Mouse (Mus musculus) gastrocnemius, adult 8-10 months (tissue): ENCODE results near the gene Gpr149. TPM values are rescaled to one million over a fixed set of nuclear protein-coding genes. Genes with fewer than 3 reads are reported as not detected.

Experiments
- DNase-seq, 2 experiments: peaks; one replicate each; pipeline ENCODE4 v3.0.0; 2022; ENCODE audit warnings: low spot score in 2 of 2
- total RNA-seq, 4 experiments: library from RNA; stranded (reverse); gene quantifications; 2 replicates each; pipeline ENCODE4 v1.2.4; 2022

Gpr149 gene
- total RNA-seq, result not detected

- no peak for DNase-seq
These were observed at the start of gene Gpr149 for GRCm38 (mm10) chr3:62604973-62605372. Gene Gpr149, minus strand, starts transcription at chr3:62605140.

- no peak for DNase-seq
These were observed 45.6 kb upstream of the Gpr149 start for GRCm38 (mm10) chr3:62650551-62650950.

- no peak for DNase-seq
These were observed 5.9 kb upstream of the Gpr149 start for GRCm38 (mm10) chr3:62610861-62611260.

GRCm38 (mm10) chr3:62605931-62606330 is 991 bp upstream of the Gpr149 start:
- DNase-seq, result no peak

- DNase-seq, result no peak
These were observed 921 bp downstream of the Gpr149 start for GRCm38 (mm10) chr3:62604047-62604391.

- DNase-seq, result no peak
These were observed 1.5 kb downstream of the Gpr149 start for GRCm38 (mm10) chr3:62603231-62604046.

- DNase-seq, result no peak
These were observed 2.5 kb downstream of the Gpr149 start for GRCm38 (mm10) chr3:62602466-62602865.

GRCm38 (mm10) chr3:62594842-62595241 is 10.1 kb downstream of the Gpr149 start:
- DNase-seq, result no peak

GRCm38 (mm10) chr3:62585072-62585471 is 19.9 kb downstream of the Gpr149 start:
- no peak for DNase-seq

GRCm38 (mm10) chr3:62527593-62527992 is 77.3 kb downstream of the Gpr149 start:
- DNase-seq, result no peak

- DNase-seq, result no peak
These were observed 77.8 kb downstream of the Gpr149 start for GRCm38 (mm10) chr3:62527160-62527559.

- DNase-seq, result no peak
These were observed 97.7 kb downstream of the Gpr149 start for GRCm38 (mm10) chr3:62507206-62507647.

- DNase-seq, result peak; percentile 86 to 94
These were observed 98.3 kb downstream of the Gpr149 start, which contains the start of gene Dhx36 for GRCm38 (mm10) chr3:62506488-62507205. Gene Dhx36, minus strand, starts transcription at chr3:62507004.

GRCm38 (mm10) chr3:62505166-62505900 is 99.6 kb downstream of the Gpr149 start:
- no peak for DNase-seq

- DNase-seq, result no peak
These were observed 105.6 kb downstream of the Gpr149 start for GRCm38 (mm10) chr3:62499327-62499726.

- no peak for DNase-seq
These were observed 112.4 kb downstream of the Gpr149 start for GRCm38 (mm10) chr3:62492568-62492967.

- DNase-seq, result no peak
These were observed 120.6 kb downstream of the Gpr149 start for GRCm38 (mm10) chr3:62484340-62484739.

Other genes with a start within 250 kb of the Gpr149 start
- gene Dhx36, start 98.1 kb downstream of the Gpr149 start, total RNA-seq, result 10 to 100 TPM; 13.8 to 15.8 (median 14.6) TPM